Mouse (Mus musculus) intestine, embryonic 15.5 days (tissue): Measurements from ENCODE around the gene Cst9. TPM values are rescaled to one million over a fixed set of nuclear protein-coding genes. Genes with fewer than 3 reads are reported as not detected.

Source experiments
- ATAC-seq: fragments of 200-750 bp; cut with Nextera tagmentation; 2 replicates; pipeline ENCODE4 v1.8.0; 2017; ENCODE audit warnings: moderate TSS enrichment, moderate library complexity
- H3K27ac ChIP-seq: fragments of 300-500 bp; sonication (generic); 2 replicates; pipeline ENCODE4 v1.5.1; 2015; ENCODE audit warnings: mild to moderate bottlenecking, inconsistent platforms
- H3K27me3 ChIP-seq: fragments of 300-500 bp; sonication (generic); replicated peaks from 2 replicates; pipeline ENCODE4 v1.6.1; 2015; ENCODE audit warnings: inconsistent platforms
- H3K36me3 ChIP-seq: fragments of 300-500 bp; sonication (generic); 2 replicates; pipeline ENCODE4 v1.6.1; 2015; ENCODE audit warnings: inconsistent platforms
- H3K4me1 ChIP-seq: fragments of 300-500 bp; sonication (generic); replicated peaks from 2 replicates; pipeline ENCODE4 v1.6.1; 2015; ENCODE audit warnings: inconsistent platforms
- H3K4me2 ChIP-seq: fragments of 300-500 bp; sonication (generic); replicated peaks from 2 replicates; pipeline ENCODE4 v1.6.1; 2015; ENCODE audit warnings: mild to moderate bottlenecking, inconsistent platforms
- H3K4me3 ChIP-seq: fragments of 300-500 bp; sonication (generic); replicated peaks from 2 replicates; pipeline ENCODE4 v1.5.1; 2015; ENCODE audit warnings: inconsistent platforms
- H3K9ac ChIP-seq: fragments of 300-500 bp; sonication (generic); 2 replicates; pipeline ENCODE4 v1.6.1; 2015; ENCODE audit warnings: inconsistent platforms
- H3K9me3 ChIP-seq: fragments of 300-500 bp; sonication (generic); 2 replicates; pipeline ENCODE4 v1.6.1; 2016; ENCODE audit warnings: inconsistent platforms
- polyA plus RNA-seq: library from polyadenylated mRNA; unstranded; fragments of >200 nt; fragmentation: Nextera tagmentation; extraction: Ambion mirVana; gene quantifications from 2 replicates; pipeline ENCODE4 v1.2.1, GENCODE M21; 2015

Cst9 gene
- polyA plus RNA-seq, 1 experiment from 2014 or later, result not detected

GRCm38 (mm10) chr2:148884738-148885137 is 49.8 kb downstream of the Cst9 start:
- H3K36me3 ChIP-seq, result no peaks in the 10 kb centered on the region
- no peak overlapping the region for H3K27ac ChIP-seq
- no peaks in the 10 kb centered on the region for H3K27me3 ChIP-seq
- ATAC-seq, result no peak
- no peak overlapping the region for H3K9ac ChIP-seq
- H3K4me3 ChIP-seq, result no peak overlapping the region
- H3K4me1 ChIP-seq, result no peaks in the 10 kb centered on the region
- no peaks in the 10 kb centered on the region for H3K9me3 ChIP-seq
- no peak overlapping the region for H3K4me2 ChIP-seq

Other genes with a start within 250 kb of the Cst9 start
- 73.1 and 73.7 TPM in 2 replicates for gene Nxt1, start 162.5 kb upstream of the Cst9 start, polyA plus RNA-seq
- 15.1 and 16.1 TPM in 2 replicates for gene Gzf1, start 154.1 kb upstream of the Cst9 start, polyA plus RNA-seq
- 3.4 and 4.1 TPM in 2 replicates for gene Napb, start 102.7 kb upstream of the Cst9 start, polyA plus RNA-seq
- not detected in 2 replicates for gene Cstl1, start 84.8 kb upstream of the Cst9 start, polyA plus RNA-seq
- gene Cst11, start 63.6 kb upstream of the Cst9 start, polyA plus RNA-seq, result not detected in 2 replicates
- not detected in 2 replicates for gene 8030411F24Rik, start 53.1 kb upstream of the Cst9 start, polyA plus RNA-seq
- 0.67 TPM in 1 of 2 replicates, not detected in the other for gene Cst12, start 45.8 kb upstream of the Cst9 start, polyA plus RNA-seq
- 0.45 TPM in 1 of 2 replicates, not detected in the other for gene Cst8, start 36.4 kb upstream of the Cst9 start, polyA plus RNA-seq
- not detected in 2 replicates for gene Cst13, start 15.1 kb upstream of the Cst9 start, polyA plus RNA-seq
- not detected in 2 replicates for gene 9230104L09Rik, start 29.9 kb downstream of the Cst9 start, polyA plus RNA-seq
- 349 and 390 TPM in 2 replicates for gene Cst3, start 40.5 kb downstream of the Cst9 start, polyA plus RNA-seq
- not detected in 2 replicates for gene Gm1330, start 168.1 kb downstream of the Cst9 start, polyA plus RNA-seq
- not detected in 2 replicates for gene Gm10750, start 182.1 kb downstream of the Cst9 start, polyA plus RNA-seq